33 mouse cellular contexts compared by ENCODE assay signal in genomic region chr16:91107608-91108007, GRCm38 (mm10). TPM values are rescaled to one million over a fixed set of nuclear protein-coding genes. Genes with fewer than 3 reads are reported as not detected.
A peak's percentile ranks its signal among the peaks of the same experiment; 100 is the strongest.
DNase-seq lines count a peak whose midpoint lies in the region; ATAC-seq and TF ChIP-seq lines count a peak whose summit lies in the region.
"Had no signal": no experiment of that assay in that cellular context is flagged by ENCODE, and none has a peak within 500 bp of the region (broad histone marks: within the 10 kb centered on the region; RNA-seq: fewer than 3 reads in every experiment).

No protein-coding gene starts in this region.

- no peak overlapping the region for H3K27ac ChIP-seq in forebrain, embryonic 14.5 days (ENCODE audit: low read depth, low read length)
- no peak overlapping the region for H3K27ac ChIP-seq in forebrain, postnatal 0 days (ENCODE audit: low read depth, low read length)
- no peak overlapping the region for H3K27ac ChIP-seq in midbrain, embryonic 12.5 days (replicated peaks)
- no peak overlapping the region for H3K27ac ChIP-seq in midbrain, embryonic 16.5 days (ENCODE audit: low read length)
- H3K27ac ChIP-seq in kidney, embryonic 15.5 days, result no peak overlapping the region
- H3K27ac ChIP-seq: embryonic facial prominence, embryonic 10.5 days; embryonic facial prominence, embryonic 15.5 days; heart, embryonic 10.5 days; heart, embryonic 15.5 days; limb, embryonic 10.5 days; limb, embryonic 15.5 days; liver, embryonic 13.5 days; neural tube, embryonic 13.5 days had no signal

- 0 out of 2 replicates have a peak, but pooled peaks cover 2% of the 10 kb centered on the region for H3K27me3 ChIP-seq in forebrain, embryonic 14.5 days (replicated peaks; ENCODE audit: control insufficient read depth, insufficient read depth, low read length)
- H3K27me3 ChIP-seq in forebrain, postnatal 0 days (ENCODE audit: insufficient read depth, low read length), result peaks cover 13% of the 10 kb centered on the region
- peaks cover 46% of the 10 kb centered on the region for H3K27me3 ChIP-seq in midbrain, embryonic 12.5 days
- H3K27me3 ChIP-seq in midbrain, embryonic 16.5 days (ENCODE audit: control insufficient read depth, insufficient read depth, low read depth, low read length), result peaks cover 11% of the 10 kb centered on the region
- peaks cover 54% of the 10 kb centered on the region for H3K27me3 ChIP-seq in kidney, embryonic 15.5 days
- H3K27me3 ChIP-seq: limb, embryonic 15.5 days had no signal

- no peak for ATAC-seq in forebrain, embryonic 14.5 days
- no peak for ATAC-seq in forebrain, postnatal 0 days
- peak; percentile 59; the same call in 1 of the 2 replicates for ATAC-seq in midbrain, embryonic 12.5 days (ENCODE audit: low FRiP score, low read depth)
- ATAC-seq in midbrain, embryonic 16.5 days, result no peak
- no peak for ATAC-seq in kidney, embryonic 15.5 days (replicated peaks; ENCODE audit: low FRiP score)
- ATAC-seq: CD4-positive, CD25-positive, alpha-beta regulatory T cell, adult 4 months; intestine, embryonic 16.5 days; lung, postnatal 0 days; Patski had no signal

- H3K9ac ChIP-seq in forebrain, embryonic 14.5 days (ENCODE audit: low read length), result no peak overlapping the region
- no peak overlapping the region for H3K9ac ChIP-seq in forebrain, postnatal 0 days
- H3K9ac ChIP-seq in midbrain, embryonic 12.5 days (replicated peaks), result no peak overlapping the region
- no peak overlapping the region for H3K9ac ChIP-seq in midbrain, embryonic 16.5 days (ENCODE audit: low read depth, low read length)
- H3K9ac ChIP-seq in kidney, embryonic 15.5 days, result no peak overlapping the region
- H3K9ac ChIP-seq: embryonic facial prominence, embryonic 15.5 days; heart, embryonic 15.5 days; limb, embryonic 15.5 days; liver, embryonic 13.5 days; neural tube, embryonic 13.5 days had no signal

- H3K4me1 ChIP-seq in forebrain, embryonic 14.5 days (ENCODE audit: control insufficient read depth, insufficient read depth, low read length), result peaks cover 24% of the 10 kb centered on the region
- H3K4me1 ChIP-seq in forebrain, postnatal 0 days (ENCODE audit: insufficient read depth), result 0 out of 2 replicates have a peak, but pooled peaks cover 2% of the 10 kb centered on the region
- H3K4me1 ChIP-seq in midbrain, embryonic 12.5 days, result peaks cover 26% of the 10 kb centered on the region
- no peaks in the 10 kb centered on the region for H3K4me1 ChIP-seq in midbrain, embryonic 16.5 days (ENCODE audit: control insufficient read depth, insufficient read depth, low read length)
- no peaks in the 10 kb centered on the region for H3K4me1 ChIP-seq in kidney, embryonic 15.5 days
- H3K4me1 ChIP-seq: heart, embryonic 15.5 days; limb, embryonic 10.5 days; limb, embryonic 15.5 days; liver, embryonic 13.5 days; megakaryocyte, embryonic 14.5 days; neural tube, embryonic 13.5 days had no signal

- no peaks in the 10 kb centered on the region; the same call in 1 of the 2 replicates for H3K9me3 ChIP-seq in forebrain, embryonic 14.5 days (replicated peaks; ENCODE audit: control insufficient read depth, low read length)
- H3K9me3 ChIP-seq in forebrain, postnatal 0 days (ENCODE audit: low read length), result no peaks in the 10 kb centered on the region
- H3K9me3 ChIP-seq in midbrain, embryonic 12.5 days, result no peaks in the 10 kb centered on the region
- no peaks in the 10 kb centered on the region for H3K9me3 ChIP-seq in midbrain, embryonic 16.5 days (replicated peaks; ENCODE audit: control insufficient read depth, low read length, poor library complexity, severe bottlenecking)
- H3K9me3 ChIP-seq in kidney, embryonic 15.5 days (replicated peaks), result no peaks in the 10 kb centered on the region; the same call in 1 of the 2 replicates
- H3K9me3 ChIP-seq: embryonic facial prominence, embryonic 15.5 days; heart, embryonic 10.5 days; heart, embryonic 15.5 days; limb, embryonic 10.5 days; limb, embryonic 15.5 days; liver, embryonic 13.5 days; neural tube, embryonic 13.5 days had no signal

- H3K4me2 ChIP-seq in forebrain, embryonic 14.5 days (ENCODE audit: low read length), result no peak overlapping the region
- no peak overlapping the region for H3K4me2 ChIP-seq in forebrain, postnatal 0 days (ENCODE audit: low read depth)
- no peak overlapping the region for H3K4me2 ChIP-seq in midbrain, embryonic 12.5 days (replicated peaks)
- H3K4me2 ChIP-seq in midbrain, embryonic 16.5 days (ENCODE audit: low read length), result no peak overlapping the region
- H3K4me2 ChIP-seq in kidney, embryonic 15.5 days, result no peak overlapping the region
- H3K4me2 ChIP-seq: embryonic facial prominence, embryonic 15.5 days; heart, embryonic 15.5 days; limb, embryonic 15.5 days; liver, embryonic 13.5 days; neural tube, embryonic 13.5 days had no signal

- no peak overlapping the region for H3K4me3 ChIP-seq in forebrain, embryonic 14.5 days (ENCODE audit: low read depth, low read length)
- no peak overlapping the region for H3K4me3 ChIP-seq in forebrain, postnatal 0 days (ENCODE audit: low read depth, low read length)
- no peak overlapping the region for H3K4me3 ChIP-seq in midbrain, embryonic 12.5 days
- no peak overlapping the region for H3K4me3 ChIP-seq in midbrain, embryonic 16.5 days (ENCODE audit: low read depth, low read length)
- no peak overlapping the region for H3K4me3 ChIP-seq in kidney, embryonic 15.5 days (replicated peaks)
- H3K4me3 ChIP-seq: embryonic facial prominence, embryonic 10.5 days; embryonic facial prominence, embryonic 15.5 days; heart, embryonic 10.5 days; heart, embryonic 15.5 days; limb, embryonic 10.5 days; limb, embryonic 15.5 days; liver, embryonic 13.5 days; megakaryocyte, embryonic 14.5 days; neural tube, embryonic 13.5 days had no signal

- no peaks in the 10 kb centered on the region for H3K36me3 ChIP-seq in forebrain, embryonic 14.5 days (ENCODE audit: control insufficient read depth, insufficient read depth, low read length)
- H3K36me3 ChIP-seq in forebrain, postnatal 0 days (ENCODE audit: insufficient read depth), result no peaks in the 10 kb centered on the region
- H3K36me3 ChIP-seq in midbrain, embryonic 12.5 days, result no peaks in the 10 kb centered on the region
- no peaks in the 10 kb centered on the region for H3K36me3 ChIP-seq in midbrain, embryonic 16.5 days (ENCODE audit: control insufficient read depth, insufficient read depth, low read length)
- no peaks in the 10 kb centered on the region for H3K36me3 ChIP-seq in kidney, embryonic 15.5 days
- H3K36me3 ChIP-seq: embryonic facial prominence, embryonic 10.5 days; embryonic facial prominence, embryonic 15.5 days; heart, embryonic 10.5 days; heart, embryonic 15.5 days; limb, embryonic 10.5 days; limb, embryonic 15.5 days; liver, embryonic 13.5 days; neural tube, embryonic 13.5 days had no signal

- DNase-seq in forebrain, embryonic 14.5 days (ENCODE audit: low spot score), result peak; percentile 56
- DNase-seq in forebrain, postnatal 0 days, result no peak
- peak; percentile 48 for DNase-seq in ES-CJ7 (ENCODE audit: low read depth, low spot score)
- peak; percentile 19 for DNase-seq in Muller cell, postnatal 12 days (ENCODE audit: inconsistent ontology term)
- no peak for DNase-seq in frontal cortex, adult 2 months (ENCODE audit: extremely low spot score in 1 of 2, low spot score in 1 of 2)
- DNase-seq: adrenal gland, postnatal 25 days; cerebellum, adult 18-20 months; gastrocnemius, postnatal 14 days; kidney, adult 8-10 months; kidney, postnatal 10 days; layer of hippocampus, postnatal 36 days; liver, embryonic 13.5 days; lung, adult 18-20 months; lung, postnatal 4 days; right cerebral cortex, postnatal 14 days; thymus, postnatal 4 days had no signal

- WGBS in forebrain, embryonic 14.5 days, result 29% methylated on average over 9 of the region's 11 CpGs
- 36% methylated on average over 8 of the region's 11 CpGs for WGBS in forebrain, postnatal 0 days
- WGBS in midbrain, embryonic 12.5 days, result 56% methylated on average over 9 of the region's 11 CpGs
- 60% methylated on average over 8 of the region's 11 CpGs for WGBS in midbrain, embryonic 16.5 days
- 72% methylated on average over 11 of the region's 11 CpGs for WGBS in kidney, embryonic 15.5 days

- no peak for TF ChIP-seq CTCF in forebrain, postnatal 0 days (IDR thresholded peaks at IDR 0.05; ENCODE audit: low read depth)

RNA-seq across cellular contexts. Expression of gene 4932438H23Rik, which starts 12.7 kb away (rescaled TPM):
- polyA plus RNA-seq in forebrain, embryonic 14.5 days (2014; fragmentation: Nextera tagmentation; extraction: Ambion mirVana), result 0.48 and 1.0 TPM in 2 replicates
- 1.2 and 1.4 TPM in 2 replicates for total RNA-seq in forebrain, postnatal 0 days (2014; rRNA removed)
- polyA plus RNA-seq in forebrain, postnatal 0 days (2015; fragmentation: Nextera tagmentation; extraction: Ambion mirVana), result 0.43 and 0.81 TPM in 2 replicates
- polyA plus RNA-seq in midbrain, embryonic 12.5 days (2016; fragmentation: Nextera tagmentation; extraction: Ambion mirVana), result 0.10 and 0.28 TPM in 2 replicates
- polyA plus RNA-seq in midbrain, embryonic 16.5 days (2015; fragmentation: Nextera tagmentation; extraction: Ambion mirVana), result 0.87 TPM in 2 replicates
- 1.0 and 1.6 TPM in 2 replicates for polyA plus RNA-seq in frontal cortex, adult 2 months (2012; rRNA removed)
- polyA plus RNA-seq in kidney, embryonic 15.5 days (2015; fragmentation: Nextera tagmentation; extraction: Ambion mirVana), result 0.08 TPM in 2 replicates
- total RNA-seq: adrenal gland, postnatal 25 days; common myeloid progenitor, adult 5-6 weeks; heart, postnatal 25 days had no signal
- polyA plus RNA-seq: embryonic facial prominence, embryonic 10.5 days; heart, embryonic 10.5 days; limb, embryonic 10.5 days; liver, embryonic 13.5 days; Patski had no signal

Comparison
In these comparisons a context has a peak if more than half of its experiments do, and no peak if none do; other contexts are left out.
1. DNase-seq: peak in forebrain, embryonic 14.5 days (single experiment), ES-CJ7 (single experiment) and Muller cell, postnatal 12 days (single experiment); none in forebrain, postnatal 0 days (single experiment) and frontal cortex, adult 2 months (0 of 2).